Mouse (Mus musculus) stomach, postnatal 0 days (tissue): ENCODE measurements at regions not wholly inside any gene's neighbourhood (a gene's known extent, or its start where the extent isn't known, plus 50 kb on each side); places are given as distances from the start of the nearest gene placed in this dataset.

Experiments used
- CTCF ChIP-seq: IDR thresholded peaks from 2 replicates; pipeline ENCODE4 v1.5.1; 2016; ENCODE audit warnings: antibody characterized with exemption, low read depth, mild to moderate bottlenecking, moderate library complexity
- EP300 ChIP-seq: optimal IDR thresholded peaks from 2 replicates; pipeline ENCODE3; 2016; ENCODE audit warnings: antibody characterized with exemption

- TF ChIP-seq CTCF (no peak), EP300 (no peak)
Observed at GRCm38 (mm10) chr15:94025996-94026696, 430.5 kb upstream of the Prickle1 start.
